Mouse (Mus musculus): ENCODE data around the gene Vmn2r98.
"Not testable (repeated sequence)": the region's sequence is repeated elsewhere in the genome, so short reads cannot be mapped to it uniquely, and the experiment has no call there.

The Vmn2r98 gene

GRCm38 (mm10) chr17:19053160-19053559, at the start of gene Vmn2r98:
Vmn2r98 (plus strand) TSS chr17:19053460.
- not testable (repeated sequence) for DNase-seq (ENCODE audit: low spot score)

DNA sequence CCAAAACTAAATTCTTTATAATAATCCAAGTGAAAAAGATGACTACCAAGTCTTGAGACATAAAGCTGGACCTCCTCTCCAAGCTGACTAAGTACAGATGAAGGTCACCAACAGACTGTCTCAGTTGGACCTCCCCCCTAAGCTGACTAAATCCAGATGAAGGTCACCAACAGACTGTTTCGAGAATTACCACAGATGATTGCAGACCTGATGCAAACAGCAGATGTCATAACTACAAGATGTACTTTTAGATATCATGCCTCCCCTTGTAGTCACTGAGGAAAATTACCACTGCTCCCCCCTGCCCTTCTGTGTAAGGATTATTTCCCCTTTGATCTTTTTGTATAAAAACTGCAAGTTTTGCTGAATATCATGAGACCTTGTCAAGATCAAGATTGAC, 21.8 kb upstream of the Vmn2r98 start:
- not testable (repeated sequence) for DNase-seq (ENCODE audit: low spot score)

DNA sequence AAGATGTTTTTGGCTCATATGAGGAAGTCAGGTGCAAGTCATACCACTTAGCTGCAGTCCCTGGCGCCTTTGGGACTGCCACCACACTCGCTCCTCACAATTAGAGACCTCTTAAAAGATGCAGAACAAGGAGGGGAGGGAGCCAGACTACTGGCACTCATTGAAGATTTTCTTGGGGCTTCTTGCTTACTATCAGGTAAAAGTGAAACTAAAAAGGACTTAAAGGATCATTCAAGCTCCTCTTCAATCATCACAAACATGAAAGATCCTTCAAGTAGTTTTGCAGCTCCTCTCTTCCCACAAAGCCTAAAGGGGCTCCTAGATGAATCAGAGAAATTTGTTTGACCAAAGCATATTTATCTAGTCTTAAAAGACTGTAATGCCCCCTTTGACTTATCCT, 21.3 kb upstream of the Vmn2r98 start:
- DNase-seq (ENCODE audit: low spot score): no peak

DNA sequence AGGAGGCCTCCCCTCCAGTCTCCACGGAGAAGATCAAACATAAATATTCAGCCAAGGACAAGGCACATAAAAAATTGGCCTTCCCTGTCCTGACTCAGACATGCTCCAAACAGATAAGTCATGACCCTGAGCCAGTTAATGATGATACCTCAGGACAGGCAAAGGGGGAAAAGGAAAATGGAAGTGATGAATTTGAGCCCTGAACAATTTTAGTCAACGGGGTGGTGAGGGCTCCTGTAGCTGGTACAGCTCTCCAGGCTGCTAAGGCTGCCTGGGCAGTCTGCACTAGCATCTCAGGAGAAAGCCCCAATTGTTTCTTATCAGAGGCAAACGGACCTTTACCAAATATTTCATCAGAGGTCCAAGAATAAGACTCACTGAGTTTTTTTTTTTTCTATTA, 20.5 kb upstream of the Vmn2r98 start:
- no peak for DNase-seq (ENCODE audit: low spot score)
